Mouse (Mus musculus): Measurements from ENCODE around the gene Sfswap. TPM values are rescaled to one million over a fixed set of nuclear protein-coding genes. Genes with fewer than 3 reads are reported as not detected.
A peak's percentile ranks its signal among the peaks of the same experiment; 100 is the strongest.

The Sfswap gene
- polyA plus RNA-seq, 1 experiment from 2014 or later, result 33.1 TPM

DNA sequence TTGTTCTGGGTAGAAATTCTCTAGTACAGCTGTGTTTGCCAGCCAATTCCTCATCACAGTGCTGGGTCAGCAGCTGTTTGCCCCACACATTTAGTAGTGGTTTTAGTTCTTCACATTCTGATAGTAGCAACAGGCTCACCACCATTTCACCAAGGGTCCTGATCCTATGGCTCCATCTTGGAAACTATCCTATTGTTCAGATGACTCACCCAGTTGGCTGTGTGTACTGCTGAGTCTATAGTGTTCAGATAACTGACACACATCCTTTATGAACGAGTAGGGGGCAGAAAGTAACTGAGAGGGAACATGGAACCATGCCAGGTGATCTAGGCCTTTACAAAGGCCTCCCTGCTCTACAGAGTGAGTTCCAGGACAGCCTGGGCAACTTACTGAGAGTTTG is 28.6 kb downstream of the Sfswap start:
- Histone ChIP-seq H3K9me3 (ENCODE audit: control insufficient read depth, low read length) (no peaks in the 10 kb centered on the region), H3K36me3 (ENCODE audit: control insufficient read depth, insufficient read depth, low read length) (peaks cover 73% of the 10 kb centered on the region), H3K4me1 (ENCODE audit: control insufficient read depth in 2 of 2, insufficient read depth in 2 of 2, low read length in 2 of 2) (peaks cover 4 to 6% of the 10 kb centered on the region in 2 experiments), H3K27me3 (ENCODE audit: control insufficient read depth, insufficient read depth, low read length) (no peaks in the 10 kb centered on the region), H3K4me2 (ENCODE audit: low read length) (no peak overlapping the region), H3K4me3 (ENCODE audit: control insufficient read depth in 1 of 2, insufficient read depth in 1 of 2, low read depth in 1 of 2, low read length in 2 of 2) (no peak overlapping the region), H3K9ac (ENCODE audit: low read length) (no peak overlapping the region), H3K27ac (replicated peaks in 1 of 2; ENCODE audit: control insufficient read depth in 1 of 2, insufficient read depth in 1 of 2, low read depth in 2 of 2, low read length in 2 of 2) (no peak overlapping the region)
- WGBS, result 36% methylated on average over 1 of the region's 1 CpGs
- no peak for ATAC-seq (ENCODE audit: insufficient number of reproducible peaks, insufficient read depth, low FRiP score, low read depth)

DNA sequence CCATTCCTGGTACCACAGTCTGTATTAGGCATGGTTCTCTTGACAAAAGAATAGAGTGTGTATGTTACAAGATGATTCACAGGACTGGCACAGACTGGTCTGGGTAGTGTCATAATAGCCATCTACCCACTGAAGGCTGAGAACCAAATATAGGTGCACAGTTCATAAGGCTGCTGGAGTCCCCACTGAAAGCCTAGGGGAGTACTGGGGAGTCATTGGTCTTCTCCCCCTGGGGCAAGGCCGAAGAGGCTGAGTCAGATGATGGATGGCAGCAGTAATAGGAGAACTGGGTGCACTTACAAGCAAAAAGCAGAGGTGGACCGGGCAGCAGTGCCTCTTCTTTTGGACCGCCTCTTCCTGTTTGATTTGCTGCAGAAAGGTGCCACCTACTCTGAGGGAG is 32.7 kb downstream of the Sfswap start:
- WGBS, result 74% methylated on average over 3 of the region's 3 CpGs
- Histone ChIP-seq H3K4me3 (ENCODE audit: control insufficient read depth in 1 of 2, insufficient read depth in 1 of 2, low read depth in 1 of 2, low read length in 2 of 2) (no peak overlapping the region), H3K9me3 (ENCODE audit: control insufficient read depth, low read length) (no peaks in the 10 kb centered on the region), H3K27ac (replicated peaks in 1 of 2; ENCODE audit: control insufficient read depth in 1 of 2, insufficient read depth in 1 of 2, low read depth in 2 of 2, low read length in 2 of 2) (peak overlapping the region in 1 of 2 experiments; percentile 63; a peak in 3 of 4 replicates), H3K9ac (ENCODE audit: low read length) (0 out of 2 replicates have a peak overlapping the region, but pooled peaks have one; percentile 4), H3K4me2 (ENCODE audit: low read length) (no peak overlapping the region), H3K36me3 (ENCODE audit: control insufficient read depth, insufficient read depth, low read length) (peaks cover 49% of the 10 kb centered on the region), H3K4me1 (ENCODE audit: control insufficient read depth in 2 of 2, insufficient read depth in 2 of 2, low read length in 2 of 2) (peaks cover 8 to 17% of the 10 kb centered on the region in 2 experiments), H3K27me3 (ENCODE audit: control insufficient read depth, insufficient read depth, low read length) (no peaks in the 10 kb centered on the region)
- ATAC-seq (ENCODE audit: insufficient number of reproducible peaks, insufficient read depth, low FRiP score, low read depth), result no peak

DNA sequence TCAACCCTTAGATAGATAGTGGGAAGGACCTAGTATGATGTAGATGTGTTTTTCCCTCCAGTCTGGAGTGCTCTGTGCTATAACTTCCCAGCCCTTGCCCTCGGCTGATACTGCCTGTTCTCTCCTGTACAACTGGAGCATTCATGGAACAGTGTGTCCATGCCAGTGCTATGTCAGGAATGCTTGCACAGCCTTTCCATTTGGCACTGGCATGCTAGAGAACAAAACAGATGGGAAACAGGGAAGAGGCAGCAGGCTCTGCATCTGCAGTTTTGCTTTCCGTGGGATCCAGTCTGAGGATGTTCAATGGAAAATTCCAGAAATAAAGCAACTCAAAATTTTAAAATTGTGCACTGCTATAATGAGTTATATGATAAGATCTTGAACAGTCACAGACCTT is 33.5 kb downstream of the Sfswap start:
- Histone ChIP-seq H3K4me2 (ENCODE audit: low read length) (no peak overlapping the region), H3K9me3 (ENCODE audit: control insufficient read depth, low read length) (no peaks in the 10 kb centered on the region), H3K4me3 (ENCODE audit: control insufficient read depth in 1 of 2, insufficient read depth in 1 of 2, low read depth in 1 of 2, low read length in 2 of 2) (no peak overlapping the region), H3K27me3 (ENCODE audit: control insufficient read depth, insufficient read depth, low read length) (no peaks in the 10 kb centered on the region), H3K9ac (ENCODE audit: low read length) (no peak overlapping the region), H3K27ac (replicated peaks in 1 of 2; ENCODE audit: control insufficient read depth in 1 of 2, insufficient read depth in 1 of 2, low read depth in 2 of 2, low read length in 2 of 2) (peak overlapping the region in 1 of 2 experiments; percentile 63; a peak in 1 of 4 replicates), H3K4me1 (ENCODE audit: control insufficient read depth in 2 of 2, insufficient read depth in 2 of 2, low read length in 2 of 2) (peaks cover 8 to 17% of the 10 kb centered on the region in 2 experiments), H3K36me3 (ENCODE audit: control insufficient read depth, insufficient read depth, low read length) (peaks cover 45% of the 10 kb centered on the region)
- 0 out of 2 replicates have a peak, but pooled peaks have one; percentile 45 for ATAC-seq (ENCODE audit: insufficient number of reproducible peaks, insufficient read depth, low FRiP score, low read depth)
- WGBS, result 28% methylated on average over 2 of the region's 2 CpGs

DNA sequence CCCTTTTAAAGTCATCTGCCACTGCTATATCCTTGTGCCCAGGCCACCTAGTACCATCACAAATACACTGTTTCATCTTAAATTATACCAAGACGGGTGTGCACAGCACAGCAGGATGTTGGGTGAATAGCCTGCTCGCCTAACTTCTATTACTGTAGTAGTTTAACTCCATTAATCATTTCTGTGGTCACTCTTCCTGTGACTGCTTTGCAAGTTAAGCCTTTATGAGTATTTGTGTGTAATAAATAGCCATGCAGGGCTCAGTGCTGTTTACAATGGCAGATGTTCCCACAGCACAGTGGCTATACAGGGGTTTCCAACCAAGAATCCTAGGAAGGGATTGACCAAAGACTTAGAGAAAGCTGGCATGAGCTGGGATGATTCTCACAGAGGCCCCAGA is 34.0 kb downstream of the Sfswap start:
- H3K9me3 ChIP-seq (ENCODE audit: control insufficient read depth, low read length), result no peaks in the 10 kb centered on the region
- peaks cover 45% of the 10 kb centered on the region for H3K36me3 ChIP-seq (ENCODE audit: control insufficient read depth, insufficient read depth, low read length)
- WGBS, result 87% methylated on average over 2 of the region's 2 CpGs
- no peak overlapping the region for H3K4me3 ChIP-seq (ENCODE audit: control insufficient read depth in 1 of 2, insufficient read depth in 1 of 2, low read depth in 1 of 2, low read length in 2 of 2)
- no peak for ATAC-seq (ENCODE audit: insufficient number of reproducible peaks, insufficient read depth, low FRiP score, low read depth)
- H3K27me3 ChIP-seq (ENCODE audit: control insufficient read depth, insufficient read depth, low read length), result no peaks in the 10 kb centered on the region
- no peak overlapping the region for H3K9ac ChIP-seq (ENCODE audit: low read length)
- peaks cover 8 to 17% of the 10 kb centered on the region in 2 experiments for H3K4me1 ChIP-seq (ENCODE audit: control insufficient read depth in 2 of 2, insufficient read depth in 2 of 2, low read length in 2 of 2)
- H3K4me2 ChIP-seq (ENCODE audit: low read length), result no peak overlapping the region
- H3K27ac ChIP-seq (replicated peaks in 1 of 2; ENCODE audit: control insufficient read depth in 1 of 2, insufficient read depth in 1 of 2, low read depth in 2 of 2, low read length in 2 of 2), result peak overlapping the region; percentile 23 to 63; a peak in 1 of 4 replicates

DNA sequence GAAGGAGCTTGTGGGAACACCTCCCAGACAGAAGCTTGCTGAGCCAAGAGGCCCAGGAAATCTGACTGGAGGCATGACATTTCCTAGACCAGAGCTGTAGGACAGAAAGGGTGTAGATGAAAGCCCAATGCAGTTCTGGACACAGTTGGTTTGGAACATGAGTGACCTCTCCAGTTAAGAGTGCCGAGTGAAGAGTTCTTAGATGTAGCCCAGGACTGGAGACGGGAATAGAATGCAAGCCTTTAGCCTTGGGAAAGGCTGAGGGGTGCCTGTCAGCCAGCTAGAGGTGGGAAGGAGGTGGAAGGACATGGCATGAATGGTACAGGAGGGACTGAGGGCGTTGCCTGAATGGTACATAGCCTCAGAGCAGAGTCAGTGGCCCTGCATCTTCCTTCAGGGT is 34.4 kb downstream of the Sfswap start:
- no peak overlapping the region for H3K9ac ChIP-seq (ENCODE audit: low read length)
- no peak for ATAC-seq (ENCODE audit: insufficient number of reproducible peaks, insufficient read depth, low FRiP score, low read depth)
- H3K4me3 ChIP-seq (ENCODE audit: control insufficient read depth in 1 of 2, insufficient read depth in 1 of 2, low read depth in 1 of 2, low read length in 2 of 2), result no peak overlapping the region
- 56% methylated on average over 3 of the region's 3 CpGs for WGBS
- no peak overlapping the region for H3K4me2 ChIP-seq (ENCODE audit: low read length)
- H3K36me3 ChIP-seq (ENCODE audit: control insufficient read depth, insufficient read depth, low read length), result peaks cover 47% of the 10 kb centered on the region
- peaks cover 8 to 17% of the 10 kb centered on the region in 2 experiments for H3K4me1 ChIP-seq (ENCODE audit: control insufficient read depth in 2 of 2, insufficient read depth in 2 of 2, low read length in 2 of 2)
- no peaks in the 10 kb centered on the region for H3K27me3 ChIP-seq (ENCODE audit: control insufficient read depth, insufficient read depth, low read length)
- no peaks in the 10 kb centered on the region for H3K9me3 ChIP-seq (ENCODE audit: control insufficient read depth, low read length)
- H3K27ac ChIP-seq (replicated peaks in 1 of 2; ENCODE audit: control insufficient read depth in 1 of 2, insufficient read depth in 1 of 2, low read depth in 2 of 2, low read length in 2 of 2), result peak overlapping the region; percentile 23 to 26; a peak in 2 of 4 replicates

DNA sequence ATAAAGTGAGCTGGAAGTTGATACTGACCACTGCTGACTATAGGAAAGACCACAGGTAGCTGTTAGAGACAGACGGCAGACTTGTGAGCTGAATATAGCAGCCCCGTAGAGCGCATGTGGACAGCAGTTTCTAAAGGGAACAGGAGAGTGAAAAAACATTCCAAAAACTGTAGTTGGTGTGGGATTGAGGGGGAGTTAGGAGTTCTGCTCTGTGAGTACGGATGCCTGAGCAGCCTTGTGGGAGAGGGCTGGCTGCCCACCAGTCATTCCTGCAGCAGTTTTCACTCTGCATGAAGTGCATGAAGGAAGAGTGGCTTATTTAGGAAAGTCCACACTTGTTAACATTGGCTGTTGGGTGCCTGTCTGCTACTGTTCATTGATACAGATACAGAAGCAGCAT is 37.8 kb downstream of the Sfswap start:
- Histone ChIP-seq H3K4me1 (ENCODE audit: control insufficient read depth in 2 of 2, insufficient read depth in 2 of 2, low read length in 2 of 2) (peaks cover 6 to 17% of the 10 kb centered on the region in 2 experiments), H3K27ac (replicated peaks in 1 of 2; ENCODE audit: control insufficient read depth in 1 of 2, insufficient read depth in 1 of 2, low read depth in 2 of 2, low read length in 2 of 2) (no peak overlapping the region), H3K36me3 (ENCODE audit: control insufficient read depth, insufficient read depth, low read length) (peaks cover 62% of the 10 kb centered on the region), H3K9me3 (ENCODE audit: control insufficient read depth, low read length) (no peaks in the 10 kb centered on the region), H3K27me3 (ENCODE audit: control insufficient read depth, insufficient read depth, low read length) (no peaks in the 10 kb centered on the region), H3K9ac (ENCODE audit: low read length) (no peak overlapping the region), H3K4me3 (ENCODE audit: control insufficient read depth in 1 of 2, insufficient read depth in 1 of 2, low read depth in 1 of 2, low read length in 2 of 2) (no peak overlapping the region), H3K4me2 (ENCODE audit: low read length) (no peak overlapping the region)
- no peak for ATAC-seq (ENCODE audit: insufficient number of reproducible peaks, insufficient read depth, low FRiP score, low read depth)
- WGBS, result 85% methylated on average over 4 of the region's 4 CpGs

DNA sequence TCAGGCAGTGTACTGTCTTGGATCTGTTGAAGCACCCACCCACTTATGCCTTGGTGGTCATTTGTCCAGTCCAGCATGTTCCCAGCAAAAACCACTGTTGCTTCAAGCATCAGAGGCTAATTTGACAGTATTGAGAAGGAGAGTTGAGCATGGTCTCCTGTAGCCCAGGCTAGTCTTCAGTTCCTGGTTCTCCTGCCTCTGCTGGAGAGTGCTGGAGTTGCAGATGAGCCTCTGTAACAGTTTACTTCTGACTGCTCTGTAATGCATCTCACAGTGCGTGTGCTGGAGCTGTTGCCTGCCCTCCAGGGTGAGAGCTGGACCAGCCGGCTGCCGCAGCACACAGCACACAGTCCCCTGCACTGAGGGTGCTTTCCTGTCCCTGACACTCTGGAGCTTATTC is 41.2 kb downstream of the Sfswap start:
- Histone ChIP-seq H3K4me1 (ENCODE audit: control insufficient read depth in 2 of 2, insufficient read depth in 2 of 2, low read length in 2 of 2) (no peaks in the 10 kb centered on the region), H3K9ac (ENCODE audit: low read length) (no peak overlapping the region), H3K9me3 (ENCODE audit: control insufficient read depth, low read length) (no peaks in the 10 kb centered on the region), H3K4me3 (ENCODE audit: control insufficient read depth in 1 of 2, insufficient read depth in 1 of 2, low read depth in 1 of 2, low read length in 2 of 2) (no peak overlapping the region), H3K4me2 (ENCODE audit: low read length) (no peak overlapping the region), H3K27ac (replicated peaks in 1 of 2; ENCODE audit: control insufficient read depth in 1 of 2, insufficient read depth in 1 of 2, low read depth in 2 of 2, low read length in 2 of 2) (no peak overlapping the region), H3K36me3 (ENCODE audit: control insufficient read depth, insufficient read depth, low read length) (peaks cover 90% of the 10 kb centered on the region), H3K27me3 (ENCODE audit: control insufficient read depth, insufficient read depth, low read length) (no peaks in the 10 kb centered on the region)
- ATAC-seq (ENCODE audit: insufficient number of reproducible peaks, insufficient read depth, low FRiP score, low read depth), result no peak
- WGBS, result 85% methylated on average over 3 of the region's 3 CpGs

DNA sequence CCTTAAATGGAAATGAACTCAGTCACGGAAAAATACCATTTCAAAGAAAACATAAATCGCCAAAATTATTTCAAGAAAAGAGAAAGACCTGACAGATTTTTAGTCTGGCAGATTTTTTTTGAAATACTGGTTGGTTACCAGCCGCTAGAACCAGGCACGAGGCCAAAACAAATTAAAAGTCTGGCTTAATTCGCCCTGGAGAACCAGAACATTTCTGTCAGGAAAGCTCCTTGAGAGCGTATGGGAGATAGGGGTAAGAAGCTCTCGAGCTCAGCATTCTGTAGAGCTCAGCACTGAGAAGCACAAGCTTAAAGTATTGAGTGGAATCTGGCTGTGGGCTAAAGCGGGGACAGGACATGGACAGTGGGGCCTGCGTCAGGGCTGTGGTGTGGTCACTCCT is 44.8 kb downstream of the Sfswap start:
- Histone ChIP-seq H3K9ac (ENCODE audit: low read length) (no peak overlapping the region), H3K36me3 (ENCODE audit: control insufficient read depth, insufficient read depth, low read length) (peaks cover 100% of the 10 kb centered on the region), H3K4me2 (ENCODE audit: low read length) (no peak overlapping the region), H3K9me3 (ENCODE audit: control insufficient read depth, low read length) (no peaks in the 10 kb centered on the region), H3K27ac (replicated peaks in 1 of 2; ENCODE audit: control insufficient read depth in 1 of 2, insufficient read depth in 1 of 2, low read depth in 2 of 2, low read length in 2 of 2) (no peak overlapping the region), H3K27me3 (ENCODE audit: control insufficient read depth, insufficient read depth, low read length) (no peaks in the 10 kb centered on the region), H3K4me3 (ENCODE audit: control insufficient read depth in 1 of 2, insufficient read depth in 1 of 2, low read depth in 1 of 2, low read length in 2 of 2) (no peak overlapping the region), H3K4me1 (ENCODE audit: control insufficient read depth in 2 of 2, insufficient read depth in 2 of 2, low read length in 2 of 2) (no peaks in the 10 kb centered on the region)
- WGBS, result 83% methylated on average over 9 of the region's 9 CpGs
- no peak for ATAC-seq (ENCODE audit: insufficient number of reproducible peaks, insufficient read depth, low FRiP score, low read depth)

Measured in heart, embryonic 14.5 days (tissue).